Mouse (Mus musculus): ENCODE results near the gene Qrsl1.
A peak's percentile ranks its signal among the peaks of the same experiment; 100 is the strongest.
"Not testable (repeated sequence)": the region's sequence is repeated elsewhere in the genome, so short reads cannot be mapped to it uniquely, and the experiment has no call there.

Gene Qrsl1

GRCm38 (mm10) chr10:43901578-43902194 lies at the start of gene Qrsl1, which contains the start of gene Rtn4ip1:
Gene Qrsl1 (minus strand): TSS chr10:43901745.
Gene Rtn4ip1 (plus strand): TSS chr10:43901807.
- DNase-seq (ENCODE audit: inconsistent ontology term), result peak; percentile 94

- no peak for DNase-seq (ENCODE audit: inconsistent ontology term)
Observed at GRCm38 (mm10) chr10:43945435-43945834, 43.9 kb upstream of the Qrsl1 start.

DNA sequence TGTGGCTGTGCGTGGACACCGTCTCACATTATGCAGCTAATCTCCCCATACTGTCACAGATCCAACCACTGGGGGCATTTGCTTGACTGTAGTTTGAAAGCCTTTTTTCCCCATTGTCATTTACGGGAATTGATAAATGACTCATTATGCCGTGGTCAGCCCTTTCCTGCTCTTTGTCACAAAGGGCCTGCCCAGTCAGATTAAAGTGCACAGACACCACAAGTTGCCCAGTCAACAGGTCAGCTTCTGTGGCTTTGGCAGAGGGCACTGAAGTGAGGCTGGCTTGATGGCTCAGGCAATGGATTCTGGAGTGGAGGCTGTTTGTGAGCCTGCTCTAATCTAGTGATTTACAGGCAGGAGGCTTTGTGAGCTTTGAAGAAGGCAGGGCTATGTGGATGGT lies 42.2 kb upstream of the Qrsl1 start:
- peak; percentile 89 for DNase-seq (ENCODE audit: inconsistent ontology term)

DNA sequence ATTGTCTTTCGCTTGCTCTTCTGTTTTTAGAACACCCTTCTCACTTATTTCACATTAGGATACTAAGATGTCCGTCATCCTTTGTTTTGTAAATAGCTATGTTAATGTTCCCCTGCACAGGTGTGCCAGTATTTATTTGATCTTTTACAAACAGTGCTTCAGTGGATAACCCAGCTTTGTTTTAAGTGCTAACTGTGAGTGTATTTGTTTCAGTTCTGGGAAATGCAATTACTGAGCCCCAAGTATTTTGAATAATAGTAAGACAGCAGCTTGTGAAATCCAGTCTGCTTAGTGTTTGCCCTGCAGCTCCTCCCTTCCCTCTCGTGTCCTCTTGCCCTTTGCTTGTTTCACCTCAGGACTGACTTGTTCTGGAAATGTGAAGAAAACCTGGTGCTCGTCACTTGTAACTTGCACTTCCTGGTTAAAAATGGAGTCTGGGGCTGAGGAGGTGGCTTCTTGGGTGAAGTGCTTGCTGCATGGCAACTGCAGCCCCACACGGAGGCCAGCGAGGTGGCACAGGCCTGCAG lies 37.7 kb upstream of the Qrsl1 start:
- no peak for DNase-seq (ENCODE audit: inconsistent ontology term)

DNA sequence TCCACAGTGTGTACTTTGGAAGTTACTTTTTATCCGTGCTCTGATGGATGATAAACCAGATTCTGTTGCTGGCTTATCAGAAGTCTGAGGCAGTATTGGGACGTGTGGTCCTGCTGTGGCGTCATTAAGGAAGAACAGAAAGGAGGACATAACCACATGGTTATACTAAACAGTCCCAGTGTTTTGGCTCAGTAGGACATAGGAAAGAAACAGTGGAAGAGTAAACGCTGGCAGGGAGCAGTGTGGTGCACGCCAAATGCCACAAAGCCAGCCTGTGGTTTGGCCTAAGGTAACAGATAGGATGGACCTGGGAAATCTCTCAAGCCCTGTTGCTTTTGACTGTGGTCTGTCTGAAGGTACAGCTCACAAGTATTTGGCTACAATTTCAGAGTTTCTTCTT lies 27.1 kb upstream of the Qrsl1 start:
- no peak for DNase-seq (ENCODE audit: inconsistent ontology term)

DNA sequence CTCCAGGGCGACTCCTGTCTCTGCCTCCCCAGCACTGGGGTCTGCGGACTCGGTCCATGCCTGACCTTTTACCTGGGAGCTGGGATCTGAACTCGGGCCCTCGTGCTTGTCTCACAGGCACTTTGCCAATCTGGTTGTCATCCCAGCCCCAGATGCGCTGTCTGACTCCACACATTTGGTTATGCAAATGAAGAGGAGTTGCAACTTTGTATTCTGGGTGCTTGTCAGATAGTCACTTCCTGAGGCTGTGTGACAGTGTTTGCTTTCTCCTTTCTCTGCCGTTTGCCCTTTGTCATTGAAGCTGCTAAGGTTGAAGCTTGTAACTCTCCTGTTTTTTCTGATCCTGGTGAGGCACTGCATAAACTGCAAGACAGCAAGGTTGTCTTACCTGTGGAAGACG lies 26.2 kb upstream of the Qrsl1 start:
- no peak for DNase-seq (ENCODE audit: inconsistent ontology term)

GRCm38 (mm10) chr10:43925776-43926175 lies 24.2 kb upstream of the Qrsl1 start:
- DNase-seq (ENCODE audit: inconsistent ontology term), result not testable (repeated sequence)

DNA sequence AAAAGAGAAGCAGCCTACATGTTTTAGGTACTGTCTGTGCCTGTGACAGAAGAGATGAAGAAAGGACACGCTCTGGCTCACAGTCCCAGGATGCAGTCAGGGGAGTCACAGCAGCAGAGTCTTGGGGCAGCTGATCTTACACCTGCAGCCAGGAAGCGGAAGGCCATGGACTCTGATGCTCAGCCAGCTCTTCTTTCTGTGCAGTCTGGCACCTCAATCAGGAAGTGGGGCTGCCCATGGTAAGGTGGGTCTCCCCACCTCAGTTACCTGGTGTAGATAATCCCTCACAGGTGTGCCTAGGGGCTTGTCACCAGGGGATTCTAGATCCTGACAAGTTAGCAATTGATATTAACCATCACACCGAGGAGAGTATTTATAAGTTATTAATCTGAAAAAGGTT lies 21.6 kb upstream of the Qrsl1 start:
- DNase-seq (ENCODE audit: inconsistent ontology term), result no peak

- DNase-seq (ENCODE audit: inconsistent ontology term), result peak; percentile 59
Observed at GRCm38 (mm10) chr10:43918696-43919608, 17.4 kb upstream of the Qrsl1 start.

DNA sequence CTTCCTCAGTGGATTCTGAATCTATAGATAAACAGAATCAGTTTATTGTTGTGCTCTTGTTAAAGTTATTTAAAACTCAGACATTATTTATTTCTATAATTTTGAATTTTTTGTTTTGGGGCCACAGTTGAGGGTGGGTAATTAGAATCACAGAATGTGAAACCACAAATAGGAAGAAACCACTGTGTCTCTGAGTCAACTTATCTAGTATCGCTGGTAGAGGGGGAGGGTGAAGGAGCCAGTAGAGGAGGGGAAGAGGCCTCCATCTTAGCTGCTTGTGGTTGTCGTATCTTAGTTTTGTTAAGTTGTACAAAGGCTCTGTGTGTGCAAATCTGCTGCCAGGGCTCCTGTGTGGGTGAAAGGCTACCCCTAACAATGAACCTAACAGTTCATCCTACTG lies 15.2 kb upstream of the Qrsl1 start:
- DNase-seq (ENCODE audit: inconsistent ontology term), result no peak

DNA sequence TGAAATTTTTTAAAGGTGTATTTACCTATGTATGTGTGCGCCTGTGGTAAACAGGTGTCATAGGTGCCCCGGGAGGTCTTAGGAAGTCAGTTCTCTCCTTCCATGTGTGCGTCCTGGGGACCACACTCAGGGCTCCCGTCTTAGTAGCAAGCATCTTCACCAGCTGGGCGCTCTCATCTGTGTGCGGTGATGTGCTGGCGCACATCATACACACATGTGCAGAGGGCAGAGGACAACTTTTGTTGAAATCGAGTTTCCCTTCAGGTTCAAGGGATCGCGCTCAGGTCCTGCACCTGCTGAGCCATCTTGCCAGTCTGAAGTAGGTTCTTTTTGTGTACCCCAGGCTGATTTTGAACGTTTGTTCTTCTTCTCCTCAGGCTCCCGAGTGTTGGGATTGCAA lies 14.6 kb upstream of the Qrsl1 start:
- no peak for DNase-seq (ENCODE audit: inconsistent ontology term)

DNA sequence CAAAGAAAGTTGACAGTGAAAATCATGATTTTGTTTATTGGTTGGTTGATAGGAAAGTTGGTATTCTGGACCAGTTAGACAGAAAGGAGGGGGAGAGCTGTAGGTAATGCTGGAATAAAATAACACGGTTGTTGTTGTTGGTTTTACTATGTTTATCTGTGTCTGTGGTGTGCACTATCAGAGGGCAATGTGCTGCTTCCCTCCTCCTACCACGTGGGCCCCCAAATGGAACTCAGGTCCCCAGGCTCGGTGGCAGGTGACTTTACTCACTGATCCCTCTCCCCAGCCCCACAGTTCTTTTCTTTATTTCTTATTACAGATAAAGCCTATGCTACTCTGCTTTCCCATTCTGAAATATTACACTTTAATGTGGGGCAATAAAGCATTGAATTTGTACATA lies 10.7 kb upstream of the Qrsl1 start:
- no peak for DNase-seq (ENCODE audit: inconsistent ontology term)

- no peak for DNase-seq (ENCODE audit: inconsistent ontology term)
Observed at GRCm38 (mm10) chr10:43910873-43911142, 9.3 kb upstream of the Qrsl1 start.

- no peak for DNase-seq (ENCODE audit: inconsistent ontology term)
Observed at GRCm38 (mm10) chr10:43910032-43910872, 8.7 kb upstream of the Qrsl1 start.

DNA sequence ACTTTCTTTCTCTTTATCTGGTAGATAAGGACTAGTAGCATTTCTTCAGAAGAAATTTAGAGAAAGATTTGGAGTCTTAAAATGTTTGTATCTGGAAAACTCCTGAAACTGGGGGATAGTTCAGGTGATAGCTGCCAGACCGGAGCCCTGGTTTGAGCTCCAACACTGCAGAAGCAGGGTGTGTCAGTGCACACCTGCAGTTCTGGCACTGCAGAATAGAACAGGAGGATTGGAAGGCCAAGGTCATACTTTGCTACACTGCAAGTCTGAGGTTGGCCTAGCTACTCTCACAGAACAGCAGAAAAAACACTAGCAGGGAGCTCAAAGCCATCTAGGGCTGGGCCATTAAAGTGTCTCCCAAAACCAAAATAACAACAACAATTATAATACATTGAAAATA lies 3.0 kb upstream of the Qrsl1 start:
- no peak for DNase-seq (ENCODE audit: inconsistent ontology term)

- no peak for DNase-seq (ENCODE audit: inconsistent ontology term)
Observed at GRCm38 (mm10) chr10:43900883-43901570, 518 bp downstream of the Qrsl1 start.

DNA sequence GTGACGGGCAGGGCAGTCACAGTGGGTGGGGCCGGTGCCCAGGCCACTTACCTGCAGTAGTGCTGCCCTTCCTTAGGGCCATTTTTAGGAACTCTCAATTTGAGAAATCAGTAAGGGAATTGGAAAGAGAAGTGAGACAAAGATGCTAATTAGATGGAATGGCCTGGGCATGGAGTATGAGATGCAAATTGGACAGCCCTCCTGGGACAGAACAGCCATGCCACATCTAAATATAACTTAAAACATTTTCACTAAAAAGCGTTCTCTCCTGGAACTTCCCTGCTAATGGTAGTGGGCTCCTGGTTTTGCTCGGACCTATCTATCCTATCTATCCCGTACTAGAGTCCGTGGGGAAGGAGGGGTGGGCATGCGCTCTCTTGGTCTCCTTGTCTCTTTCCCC lies 3.3 kb downstream of the Qrsl1 start:
- no peak for DNase-seq (ENCODE audit: inconsistent ontology term)

DNA sequence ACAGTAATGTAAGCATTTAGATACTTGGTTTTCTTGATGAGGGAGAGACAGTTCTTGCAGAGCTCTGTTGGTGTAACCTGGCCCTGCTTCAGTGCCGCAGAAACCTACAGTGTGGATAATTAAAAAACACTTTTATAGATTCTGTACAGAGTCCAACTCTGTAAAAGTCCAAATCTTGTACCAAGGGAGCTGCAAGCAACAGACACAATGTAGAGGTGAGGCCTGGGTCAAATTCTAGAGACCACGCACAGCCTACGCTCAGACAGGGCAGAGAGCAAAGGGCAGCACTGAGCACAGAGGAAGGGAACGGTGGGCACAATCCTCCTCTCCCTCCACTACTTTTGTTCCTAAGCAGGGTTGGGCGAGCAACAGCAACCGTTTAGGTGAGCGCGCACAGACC lies 5.5 kb downstream of the Qrsl1 start:
- DNase-seq (ENCODE audit: inconsistent ontology term), result no peak

- DNase-seq (ENCODE audit: inconsistent ontology term), result no peak
Observed at GRCm38 (mm10) chr10:43892971-43893370, 8.6 kb downstream of the Qrsl1 start.

- DNase-seq (ENCODE audit: inconsistent ontology term), result no peak
Observed at GRCm38 (mm10) chr10:43888976-43889375, 12.6 kb downstream of the Qrsl1 start.

DNA sequence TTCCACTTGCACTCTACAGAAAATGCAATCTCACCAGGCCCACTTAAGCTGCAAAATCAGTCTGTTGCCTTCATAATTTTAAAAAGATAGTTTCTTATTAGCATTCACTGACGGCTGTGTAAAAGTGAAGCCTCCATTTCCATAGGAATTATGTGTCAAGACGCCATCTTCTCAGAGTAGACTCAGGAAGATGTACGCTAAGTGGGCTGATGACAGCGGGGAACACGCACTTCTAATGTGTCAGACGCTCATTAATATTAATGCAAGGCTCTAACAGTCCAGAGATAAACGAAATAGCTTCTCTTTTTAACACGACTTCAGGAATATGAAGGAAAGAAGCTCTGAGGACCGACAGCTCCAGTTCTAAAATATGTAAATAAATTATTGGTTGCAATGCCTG lies 13.9 kb downstream of the Qrsl1 start:
- DNase-seq (ENCODE audit: inconsistent ontology term), result no peak

DNA sequence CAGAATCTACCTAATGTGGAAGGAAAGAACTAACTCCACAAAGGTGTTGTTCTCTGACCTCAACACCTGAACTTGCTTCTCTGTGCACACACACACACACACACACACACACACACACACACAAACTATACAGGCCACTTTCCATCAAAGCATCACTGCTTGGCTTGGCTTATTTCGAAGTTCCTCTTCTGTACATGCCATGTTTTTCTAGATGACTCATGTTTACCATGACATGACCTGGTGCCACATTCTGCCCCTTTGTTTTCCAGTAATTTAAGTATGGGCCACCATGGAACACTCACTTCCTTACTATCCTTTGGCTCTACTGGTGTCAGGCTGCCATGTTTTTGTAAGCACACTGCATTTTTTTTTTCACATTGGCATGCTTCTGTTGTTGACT lies 30.1 kb downstream of the Qrsl1 start:
- DNase-seq (ENCODE audit: inconsistent ontology term), result no peak
